Mouse (Mus musculus) C2C12 (cell line): ENCODE measurements around the gene Creg2.

ENCODE experiments used
- CEBPB ChIP-seq: IDR thresholded peaks from one replicate; pipeline ENCODE4 v1.6.1; 2011; ENCODE audit warnings: low read depth, mild to moderate bottlenecking, control low read depth, moderate library complexity
- CTCF ChIP-seq: IDR thresholded peaks from one replicate; pipeline ENCODE4 v1.5.1; 2011; ENCODE audit not compliant: control insufficient read depth, insufficient read depth, insufficient read length
- FOSL1 ChIP-seq: IDR thresholded peaks from one replicate; pipeline ENCODE4 v1.8.0; 2011; ENCODE audit warnings: mild to moderate bottlenecking, low read length; ENCODE audit not compliant: poor library complexity, insufficient read depth, severe bottlenecking
- MAX ChIP-seq: IDR thresholded peaks from one replicate; pipeline ENCODE4 v1.6.1; 2011; ENCODE audit warnings: mild to moderate bottlenecking, control low read depth

DNA sequence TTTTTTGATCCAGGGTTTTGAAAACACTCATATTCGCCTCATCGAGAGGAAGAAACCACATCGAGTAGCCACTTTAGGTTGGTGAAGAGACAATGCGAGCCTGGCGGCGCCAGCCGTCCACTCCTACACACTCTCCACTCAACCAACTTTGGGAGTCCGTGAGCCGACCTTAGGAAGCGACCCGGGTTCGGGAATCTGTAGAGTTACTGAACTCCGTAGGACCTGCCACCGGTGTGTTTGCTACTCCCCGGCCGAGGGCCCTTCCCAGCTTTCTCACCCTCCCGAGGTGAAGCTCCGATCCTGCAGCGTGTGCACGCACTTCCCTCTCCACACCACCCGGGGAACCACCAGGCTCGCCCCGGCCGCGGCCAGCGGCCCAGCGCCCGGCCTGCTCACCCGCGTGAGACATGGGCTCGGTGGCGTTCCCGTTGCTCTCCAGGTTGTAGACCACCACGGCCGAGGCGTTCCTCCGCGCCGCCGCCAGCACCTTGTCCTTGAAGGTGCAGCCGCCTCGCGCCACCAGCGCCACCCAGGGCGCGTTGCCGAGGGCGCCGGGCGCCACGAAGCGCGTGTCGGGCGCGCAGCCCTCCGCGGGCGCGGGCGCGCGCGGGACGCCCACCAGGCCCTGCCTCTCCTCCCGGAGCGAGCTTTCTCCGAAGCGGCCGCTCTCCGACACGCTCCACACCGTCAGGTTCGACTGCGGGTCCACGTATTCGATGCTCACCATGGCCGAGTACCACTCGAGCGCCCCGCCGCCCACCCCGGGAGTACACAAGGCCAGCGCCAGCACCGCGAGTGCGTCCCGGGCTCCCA is 74.6 kb downstream of the Creg2 start:
- no peak for TF ChIP-seq CTCF
- TF ChIP-seq CEBPB: no peak
- no peak for TF ChIP-seq FOSL1
- TF ChIP-seq MAX: no peak
